Mouse (Mus musculus) bone marrow macrophage, adult 2 months (primary cell): ENCODE results near the gene Dnaja1.

Source experiments
- CTCF ChIP-seq: IDR thresholded peaks from 2 replicates; pipeline ENCODE4 v1.5.1; 2012; ENCODE audit warnings: low read depth, mild to moderate bottlenecking, low read length, moderate library complexity
- POLR2A ChIP-seq: IDR thresholded peaks from 2 replicates; pipeline ENCODE4 v1.6.1; 2012; ENCODE audit warnings: mild to moderate bottlenecking, low read depth, low read length, borderline replicate concordance

DNA sequence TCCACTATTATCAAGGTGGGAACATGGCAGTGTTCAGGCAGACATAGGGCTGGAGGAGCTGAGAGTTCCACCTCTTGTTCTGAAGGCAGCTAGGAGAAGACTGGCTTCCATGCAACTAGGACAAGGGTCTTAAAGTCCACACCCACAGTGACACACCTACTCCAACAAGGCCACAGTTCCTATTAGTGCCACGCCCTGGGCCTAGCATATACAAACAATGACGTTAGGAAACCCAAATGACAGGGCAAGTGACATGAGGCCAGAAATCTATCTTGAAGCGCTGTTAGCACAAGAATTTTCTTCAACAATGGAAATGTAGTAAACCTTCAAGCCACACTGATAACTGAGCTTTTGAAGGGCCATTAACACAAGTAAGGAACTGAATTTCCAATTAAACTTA is 20.2 kb upstream of the Dnaja1 start:
- no peak for TF ChIP-seq CTCF
- no peak for TF ChIP-seq POLR2A
